20 mouse cellular contexts compared by ENCODE assay signal in genomic region chr8:106533709-106534108, GRCm38 (mm10). TPM values are rescaled to one million over a fixed set of nuclear protein-coding genes. Genes with fewer than 3 reads are reported as not detected.
"Had no signal": no experiment of that assay in that cellular context is flagged by ENCODE, and none has a peak within 500 bp of the region (broad histone marks: within the 10 kb centered on the region; RNA-seq: fewer than 3 reads in every experiment).

No protein-coding gene starts in this region.

- H3K27me3 ChIP-seq: midbrain, embryonic 12.5 days; neural tube, embryonic 15.5 days had no signal

- H3K4me2 ChIP-seq: liver, embryonic 11.5 days; lung, embryonic 14.5 days; midbrain, embryonic 12.5 days; neural tube, embryonic 15.5 days had no signal

- H3K36me3 ChIP-seq: midbrain, embryonic 12.5 days; neural tube, embryonic 15.5 days had no signal

- H3K4me1 ChIP-seq: midbrain, embryonic 12.5 days had no signal

- H3K27ac ChIP-seq: left cerebral cortex, adult 2 months; limb, embryonic 10.5 days; midbrain, embryonic 12.5 days; neural tube, embryonic 15.5 days; stomach, postnatal 0 days had no signal

- H3K9me3 ChIP-seq: limb, embryonic 10.5 days; midbrain, embryonic 12.5 days; neural tube, embryonic 15.5 days had no signal

- DNase-seq: lung, embryonic 14.5 days; lung, postnatal 10 days; lung, postnatal 4 days; right cerebral cortex, postnatal 25 days; thymus, postnatal 4 days had no signal

- H3K4me3 ChIP-seq: left cerebral cortex, adult 2 months; limb, embryonic 10.5 days; midbrain, embryonic 12.5 days; myocyte; neural tube, embryonic 15.5 days had no signal

- H3K9ac ChIP-seq: lung, embryonic 14.5 days; midbrain, embryonic 12.5 days; neural tube, embryonic 15.5 days had no signal

- ATAC-seq: midbrain, embryonic 16.5 days had no signal

RNA-seq across cellular contexts. Expression of gene Cdh3, which starts 23.0 kb away (rescaled TPM):
- total RNA-seq: megakaryocyte-erythroid progenitor cell, adult 5-6 weeks had no signal

RNA-seq across cellular contexts. Expression of gene 6030452D12Rik, which starts 33.4 kb away (rescaled TPM):
- total RNA-seq: layer of hippocampus, postnatal 25 days; left cerebral cortex, adult 2 months; left cerebral cortex, postnatal 14 days; megakaryocyte-erythroid progenitor cell, adult 5-6 weeks had no signal
- polyA plus RNA-seq: kidney, embryonic 16.5 days; limb, embryonic 10.5 days; limb, embryonic 14.5 days; liver, embryonic 11.5 days; liver, embryonic 16.5 days; lung, embryonic 14.5 days; midbrain, embryonic 12.5 days; midbrain, embryonic 16.5 days; myocyte; neural tube, embryonic 11.5 days; neural tube, embryonic 15.5 days; stomach, postnatal 0 days had no signal
